Mouse (Mus musculus) liver, adult 2 months (tissue): ENCODE results near the gene Arx.

Experiments
- CTCF ChIP-seq: fragments of 200-500 bp; IDR thresholded peaks from 2 replicates; pipeline ENCODE4 v1.5.1; 2011; ENCODE audit warnings: low read depth, low read length, control low read depth
- POLR2A ChIP-seq: fragments of 200-500 bp; IDR thresholded peaks from 2 replicates; pipeline ENCODE4 v1.6.1; 2011; ENCODE audit warnings: low read length, control low read depth; ENCODE audit not compliant: insufficient read depth; ENCODE audit errors: extremely low read depth

GRCm38 (mm10) chrX:93281756-93282155 lies 4.5 kb upstream of the Arx start:
- TF ChIP-seq POLR2A (no peak), CTCF (no peak)
